Mouse (Mus musculus) cerebellum, postnatal 36 days (tissue): ENCODE measurements around the gene Calr.
"Not testable (repeated sequence)": the region's sequence is repeated elsewhere in the genome, so short reads cannot be mapped to it uniquely, and the experiment has no call there.

Source experiments
- DNase-seq, 2 experiments: peaks; one replicate each; pipeline ENCODE4 v3.0.0; 2021 to 2022; ENCODE audit warnings: mixed read lengths in 2 of 2

Gene Calr

DNA sequence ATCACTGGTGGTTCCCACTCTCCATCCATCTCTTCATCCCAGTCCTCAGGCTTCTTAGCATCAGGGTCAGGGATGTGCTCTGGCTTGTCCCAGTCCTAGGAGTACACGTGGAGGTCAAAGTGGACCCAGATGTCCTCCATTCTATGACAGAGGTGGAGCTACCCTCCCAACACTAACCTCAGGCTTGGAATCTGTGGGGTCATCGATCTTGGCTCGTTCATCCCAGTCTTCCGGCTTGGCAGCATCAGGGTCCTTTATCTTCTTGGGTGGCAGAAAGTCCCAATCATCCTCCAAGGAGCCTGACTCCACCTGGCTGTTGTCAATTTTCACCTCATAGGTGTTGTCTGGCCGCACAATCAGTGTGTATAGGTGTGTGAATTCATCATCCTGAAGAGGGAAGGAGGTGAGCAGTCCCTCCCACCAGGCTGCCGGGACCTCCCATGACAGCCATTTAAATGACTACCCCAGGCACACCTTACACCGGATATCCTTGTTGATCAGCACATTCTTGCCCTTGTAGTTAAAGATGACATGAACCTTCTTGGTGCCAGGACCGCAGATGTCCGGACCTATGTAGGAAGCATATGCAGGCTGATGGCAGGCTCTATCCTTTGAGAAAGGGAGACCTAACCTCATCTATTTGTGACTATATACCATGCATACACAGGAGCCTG, 2.2 kb downstream of the Calr start:
- no peak for DNase-seq

GRCm38 (mm10) chr8:84841514-84841913, 5.2 kb downstream of the Calr start:
- no peak for DNase-seq

GRCm38 (mm10) chr8:84840248-84840999, 6.3 kb downstream of the Calr start, which contains the start of gene Rad23a:
Gene Rad23a (minus strand): TSS chr8:84840665.
- DNase-seq, result peak; percentile 91

- no peak for DNase-seq
Measured at GRCm38 (mm10) chr8:84839875-84840247, 6.9 kb downstream of the Calr start.

GRCm38 (mm10) chr8:84839411-84839810, 7.3 kb downstream of the Calr start:
- no peak for DNase-seq

DNA sequence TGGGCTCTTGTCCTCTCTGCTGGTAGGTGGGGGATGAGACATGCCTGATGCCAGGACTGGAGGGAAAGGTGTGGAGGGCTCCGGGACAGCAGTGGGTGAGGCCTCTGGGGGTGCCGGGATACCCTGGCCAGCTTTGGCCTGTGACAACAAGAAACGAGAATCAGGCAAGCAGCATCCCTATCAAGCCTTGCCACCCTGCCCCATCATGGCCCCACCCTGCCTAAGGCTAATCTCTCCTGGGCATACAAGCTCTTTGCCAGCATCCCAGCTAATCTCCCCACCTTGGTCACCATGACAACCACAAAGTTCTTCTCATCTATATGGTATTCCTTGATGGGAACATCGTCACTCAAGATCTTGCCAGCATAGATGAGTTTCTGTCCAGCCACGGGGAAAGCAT, 8.2 kb downstream of the Calr start:
- no peak for DNase-seq

- DNase-seq, result no peak
Measured at GRCm38 (mm10) chr8:84837912-84838470, 8.7 kb downstream of the Calr start.

DNA sequence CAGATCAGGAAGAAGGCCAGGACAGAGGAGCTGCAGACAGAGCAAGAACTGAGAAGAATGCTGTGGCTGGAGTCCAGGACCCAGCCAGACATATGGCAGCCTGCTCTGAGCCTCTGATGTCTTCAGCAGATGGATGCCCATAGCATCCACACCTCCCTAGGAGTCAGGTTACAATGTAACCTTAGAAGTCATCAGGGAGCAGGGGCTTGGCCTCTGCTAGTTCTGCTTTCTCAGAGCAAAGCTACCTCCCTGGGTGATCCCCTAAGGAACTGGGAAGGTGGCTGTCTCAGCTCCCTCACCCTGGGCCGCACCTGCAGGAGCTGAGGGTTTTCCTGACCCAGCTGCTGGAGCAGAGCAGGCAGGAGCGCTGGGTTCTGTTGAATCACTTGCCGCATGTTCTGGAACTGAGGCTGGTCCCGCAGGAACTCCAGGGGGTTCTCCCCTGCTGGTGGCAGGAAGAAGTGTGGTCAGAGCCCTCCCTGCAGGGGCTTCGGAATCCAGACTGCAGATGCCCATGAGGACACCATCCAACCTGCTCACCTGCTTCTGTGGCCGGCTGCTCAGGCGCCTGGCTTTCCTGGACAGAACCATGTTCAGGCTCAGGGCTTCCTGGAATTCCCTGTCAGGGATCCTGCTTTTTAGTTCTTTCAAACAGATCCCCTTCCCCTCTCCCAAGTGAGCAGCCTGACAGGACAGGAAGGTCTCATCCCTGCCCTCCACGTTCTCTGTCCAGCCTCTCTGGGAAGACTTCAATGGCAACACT, 9.4 kb downstream of the Calr start:
- DNase-seq, result peak in 1 of 2 experiments; percentile 52

GRCm38 (mm10) chr8:84834866-84835855, 11.6 kb downstream of the Calr start:
- peak; percentile 84 to 87 for DNase-seq

GRCm38 (mm10) chr8:84834002-84834865, 12.5 kb downstream of the Calr start:
- DNase-seq, result peak in 1 of 2 experiments; percentile 17

- peak in 1 of 2 experiments; percentile 7 for DNase-seq
Measured at GRCm38 (mm10) chr8:84832759-84833742, 13.7 kb downstream of the Calr start.

DNA sequence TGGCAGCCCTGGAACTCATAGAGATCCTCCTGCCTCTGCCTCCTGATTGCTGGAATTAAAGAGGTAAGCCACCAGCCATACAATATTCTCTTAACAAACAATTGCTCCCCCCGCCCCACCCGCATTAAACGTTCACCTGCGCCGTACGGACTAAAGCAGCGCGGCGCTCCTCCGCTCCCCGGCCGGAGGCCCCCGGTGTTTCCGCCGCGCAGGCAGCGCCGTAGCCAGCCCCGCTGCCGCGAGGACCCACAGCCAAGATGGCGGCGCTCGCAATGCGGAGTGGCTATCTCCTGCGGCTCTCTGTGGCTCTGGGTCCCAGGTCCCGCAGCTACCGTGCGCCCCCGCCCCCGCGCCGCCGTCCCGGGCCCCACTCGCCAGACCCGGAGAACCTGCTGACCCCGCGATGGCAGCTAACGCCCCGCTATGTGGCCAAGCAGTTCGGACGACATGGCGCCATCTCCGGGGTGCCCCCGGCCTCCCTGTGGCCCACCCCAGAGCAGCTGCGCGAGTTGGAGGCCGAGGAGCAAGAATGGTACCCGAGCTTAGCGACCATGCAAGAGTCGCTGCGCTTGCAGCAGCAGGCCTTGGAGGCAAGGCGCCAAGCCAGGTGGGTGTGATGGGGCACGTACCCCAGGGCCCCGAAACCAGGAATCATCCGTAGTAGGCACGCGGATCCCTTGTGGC, 14.6 kb downstream of the Calr start:
- peak; percentile 81 to 86 for DNase-seq

DNA sequence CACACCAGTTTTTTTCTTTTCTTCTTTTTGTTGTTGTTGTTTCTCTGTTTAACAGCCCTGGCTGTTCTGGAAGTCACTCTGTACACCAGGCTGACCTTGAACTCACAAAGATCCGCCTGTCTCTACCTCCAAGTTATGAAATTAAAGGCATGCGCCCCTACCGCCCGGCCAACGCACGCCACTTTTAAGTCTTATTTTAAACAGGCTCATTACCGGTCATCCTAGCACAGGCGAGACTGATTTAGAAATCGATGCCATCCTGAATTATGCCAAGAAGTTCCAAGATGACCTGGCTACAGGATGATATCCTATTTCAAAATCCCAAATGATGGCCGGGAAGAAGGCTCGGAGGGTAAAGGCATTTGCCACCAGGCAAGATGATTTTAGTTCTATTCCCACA, 15.2 kb downstream of the Calr start, which contains the start of gene Gadd45gip1:
Gene Gadd45gip1 (plus strand): TSS at position 33 of the 400 bp plus-strand sequence.
- DNase-seq, result peak; percentile 38 to 40

DNA sequence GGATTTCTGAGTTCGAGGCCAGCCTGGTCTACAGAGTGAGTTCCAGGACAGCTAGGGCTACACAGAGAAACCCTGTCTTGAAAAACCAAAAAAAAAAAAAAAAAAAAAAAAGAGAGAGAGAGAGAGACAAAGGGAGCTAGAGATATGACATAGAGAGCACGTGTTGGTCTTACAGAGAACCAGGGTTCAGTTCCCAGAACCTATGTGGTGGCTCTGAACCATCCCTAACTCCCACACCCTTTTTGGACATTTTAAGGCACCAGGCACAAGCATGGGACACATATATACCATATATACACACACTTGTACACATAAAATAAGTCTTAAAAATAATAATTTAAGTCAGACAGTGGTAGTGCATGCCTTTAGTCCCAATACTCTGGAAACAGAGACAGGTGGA, 20.2 kb downstream of the Calr start:
- not testable (repeated sequence) for DNase-seq

DNA sequence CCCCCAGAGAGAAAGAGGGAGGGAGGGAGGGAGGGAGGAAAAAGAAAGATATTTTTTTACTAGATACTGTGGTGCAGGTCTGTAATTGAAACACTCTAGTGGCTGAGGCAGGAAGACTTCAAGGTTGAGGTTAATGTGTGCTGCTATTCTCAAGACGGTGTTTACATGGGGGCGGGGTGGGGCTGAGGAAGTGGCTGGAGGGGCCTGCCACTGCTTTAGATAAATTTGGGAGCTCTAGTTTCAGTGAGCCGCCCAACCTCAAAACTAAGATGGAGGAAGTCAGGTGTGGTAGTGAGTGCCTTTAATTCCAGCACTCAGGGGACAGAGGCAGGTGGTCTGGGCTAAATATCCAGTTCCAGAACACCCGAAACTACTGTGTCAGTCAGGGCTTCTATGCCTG, 21.1 kb downstream of the Calr start:
- DNase-seq, result no peak

GRCm38 (mm10) chr8:84823653-84824052, 23.1 kb downstream of the Calr start:
- DNase-seq, result peak; percentile 74 to 79

DNA sequence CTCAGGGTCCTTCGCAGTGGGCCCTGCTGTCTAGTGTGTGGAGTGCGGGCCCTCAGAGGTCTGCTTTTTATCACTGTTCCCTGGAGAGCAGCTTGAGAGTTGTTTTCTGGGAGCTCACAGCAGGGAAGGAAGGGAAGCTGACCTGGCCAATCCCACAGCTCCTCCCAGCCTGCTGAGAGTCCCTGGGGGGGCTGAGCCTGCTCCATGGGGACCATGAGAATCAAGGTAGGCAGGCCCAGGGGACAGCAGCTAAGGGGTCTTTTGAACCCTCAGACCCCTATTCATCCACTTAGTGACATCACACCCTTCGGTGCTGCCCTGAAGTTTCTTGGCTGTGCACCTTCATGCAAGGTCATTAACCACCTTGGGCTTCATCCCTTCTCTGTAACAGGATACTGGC, 24.0 kb downstream of the Calr start, which contains the start of gene Dand5:
Gene Dand5 (minus strand): TSS at position 101 of the 400 bp plus-strand sequence.
- no peak for DNase-seq

- DNase-seq, result no peak
Measured at GRCm38 (mm10) chr8:84816117-84816516, 30.6 kb downstream of the Calr start.

DNA sequence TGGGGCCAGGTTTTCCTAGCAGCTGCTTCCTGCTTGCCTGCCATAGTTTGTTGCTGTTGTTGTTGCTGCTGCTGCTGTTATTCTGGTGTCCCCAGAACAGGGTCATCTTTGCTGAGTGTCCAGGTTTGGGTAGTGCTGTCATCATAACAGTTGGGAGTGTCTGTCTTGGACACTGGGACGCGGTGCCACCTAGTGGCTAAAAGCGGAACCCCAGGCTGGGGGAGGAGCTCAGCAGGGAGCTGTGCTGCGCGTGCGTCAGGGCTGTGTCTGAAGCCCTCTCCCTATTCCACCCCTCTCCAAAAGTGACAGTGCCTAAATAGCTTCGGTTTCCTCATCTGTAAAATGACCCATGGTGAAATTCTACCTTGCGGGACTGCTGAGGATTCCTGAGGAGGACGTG, 31.2 kb downstream of the Calr start:
- DNase-seq, result peak; percentile 99
